Mouse (Mus musculus) cerebellum, adult 2 months (tissue): ENCODE results near the gene Ankrd50.

Experiments used
- CTCF ChIP-seq: fragments of 200-500 bp; IDR thresholded peaks from 2 replicates; pipeline ENCODE4 v1.5.1; 2011; ENCODE audit warnings: low read depth, mild to moderate bottlenecking, control low read depth, low read length, moderate library complexity, borderline replicate concordance; ENCODE audit not compliant: insufficient read depth
- POLR2A ChIP-seq: fragments of 200-500 bp; IDR thresholded peaks from 2 replicates; pipeline ENCODE4 v1.6.1; 2011; ENCODE audit warnings: low read length, control low read depth, borderline replicate concordance; ENCODE audit not compliant: insufficient read depth

DNA sequence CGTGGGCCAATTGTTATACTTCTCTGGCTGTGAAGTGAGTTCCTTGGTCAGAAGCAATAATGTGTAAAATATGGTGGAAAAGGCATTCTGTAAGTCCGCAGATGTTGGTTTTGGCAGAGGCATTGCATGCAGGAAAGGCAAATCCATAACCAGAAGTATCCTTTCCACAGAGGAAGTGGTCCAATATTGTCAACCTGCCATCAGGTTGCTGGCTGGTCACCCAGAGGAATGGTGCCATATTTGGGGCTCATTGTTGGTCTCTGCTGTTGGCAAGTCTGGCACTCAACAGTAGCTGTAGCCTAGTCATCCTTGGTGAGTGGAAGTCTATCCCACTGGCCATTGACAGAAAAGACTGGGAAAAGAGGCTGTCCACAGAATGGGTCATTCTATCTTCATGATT lies 35.8 kb upstream of the Ankrd50 start:
- TF ChIP-seq CTCF (no peak), POLR2A (no peak)
